Mouse (Mus musculus) spleen, adult 2 months (tissue): ENCODE measurements around the gene Ssx2ip. TPM values are rescaled to one million over a fixed set of nuclear protein-coding genes. Genes with fewer than 3 reads are reported as not detected.

Experiments used
- DNase-seq, 2 experiments: peaks; one replicate each; pipeline versions ENCODE4 v3.0.0 to v3.0.0-alpha.2; 2012 to 2021; ENCODE audit warnings: low spot score in 2 of 2, low read depth in 1 of 2
- H3K27ac ChIP-seq: fragments of 200-500 bp; 2 replicates; pipeline ENCODE4 v1.5.1; 2012; ENCODE audit warnings: low read length, inconsistent platforms; ENCODE audit not compliant: insufficient read depth
- H3K27me3 ChIP-seq: fragments of 200-500 bp; 2 replicates; pipeline ENCODE4 v1.6.1; 2012; ENCODE audit warnings: mild to moderate bottlenecking, moderate library complexity, low read length, inconsistent platforms; ENCODE audit not compliant: control insufficient read depth, insufficient read depth
- H3K36me3 ChIP-seq: fragments of 200-500 bp; 2 replicates; pipeline ENCODE4 v1.6.1; 2012; ENCODE audit warnings: mild to moderate bottlenecking, low read length, inconsistent platforms; ENCODE audit not compliant: control insufficient read depth, insufficient read depth
- H3K4me1 ChIP-seq: fragments of 200-500 bp; 2 replicates; pipeline ENCODE4 v1.6.1; 2011; ENCODE audit warnings: inconsistent platforms; ENCODE audit not compliant: control insufficient read depth, insufficient read depth, insufficient read length
- H3K4me3 ChIP-seq: fragments of 200-500 bp; 2 replicates; pipeline ENCODE4 v1.5.1; 2011; ENCODE audit warnings: mild to moderate bottlenecking, inconsistent platforms; ENCODE audit not compliant: insufficient read depth, insufficient read length; ENCODE audit errors: extremely low read depth
- CTCF ChIP-seq: fragments of 200-500 bp; IDR thresholded peaks from 2 replicates; pipeline ENCODE4 v1.5.1; 2011; ENCODE audit warnings: mild to moderate bottlenecking, inconsistent platforms; ENCODE audit not compliant: insufficient read depth, insufficient read length, insufficient replicate concordance; ENCODE audit errors: extremely low read depth
- POLR2A ChIP-seq: fragments of 200-500 bp; IDR thresholded peaks from 2 replicates; pipeline ENCODE4 v1.6.1; 2011; ENCODE audit warnings: low read depth, low read length, inconsistent platforms
- WGBS: fragments of 180-500 bp; shearing (Covaris S2); methylation state at CpG from one replicate; pipeline ENCODE4 v1.1.7; 2018; 5-methylcytosine and 5-hydroxymethylcytosine counted together
- polyA plus RNA-seq: library from polyadenylated mRNA; depleted of rRNA; stranded (reverse); fragments of >200 nt; gene quantifications from 2 replicates; pipeline ENCODE4 v1.2.3, GENCODE M21; 2012

Gene Ssx2ip
- polyA plus RNA-seq, 1 experiment = 1.6 TPM

- no peak for TF ChIP-seq CTCF
- TF ChIP-seq POLR2A = no peak
- DNase-seq = no peak
- Histone ChIP-seq H3K4me1 (no peaks in the 10 kb centered on the region), H3K4me3 (no peak overlapping the region), H3K27ac (no peak overlapping the region), H3K36me3 (no peaks in the 10 kb centered on the region), H3K27me3 (no peaks in the 10 kb centered on the region)
- 87% methylated on average over 3 of the region's 3 CpGs for WGBS
Observed at GRCm38 (mm10) chr3:146386800-146387199, 17.6 kb upstream of the Ssx2ip start.

GRCm38 (mm10) chr3:146392656-146393321, 11.7 kb upstream of the Ssx2ip start:
- Histone ChIP-seq H3K4me3 (no peak overlapping the region), H3K36me3 (no peaks in the 10 kb centered on the region), H3K27ac (no peak overlapping the region), H3K27me3 (no peaks in the 10 kb centered on the region), H3K4me1 (no peaks in the 10 kb centered on the region)
- WGBS = 85% methylated on average over 19 of the region's 19 CpGs
- DNase-seq = no peak
- TF ChIP-seq CTCF (no peak), POLR2A (no peak)

- Histone ChIP-seq H3K4me3 (no peak overlapping the region), H3K27me3 (no peaks in the 10 kb centered on the region), H3K4me1 (no peaks in the 10 kb centered on the region), H3K36me3 (no peaks in the 10 kb centered on the region), H3K27ac (no peak overlapping the region)
- TF ChIP-seq POLR2A (no peak), CTCF (no peak)
- WGBS = 30% methylated on average over 7 of the region's 7 CpGs
- no peak for DNase-seq
Observed at GRCm38 (mm10) chr3:146393641-146394100, 10.8 kb upstream of the Ssx2ip start.

- WGBS = 88% methylated on average over 6 of the region's 6 CpGs
Observed at GRCm38 (mm10) chr3:146396256-146396655, 8.2 kb upstream of the Ssx2ip start.

GRCm38 (mm10) chr3:146396934-146397333, 7.5 kb upstream of the Ssx2ip start:
- no peak for TF ChIP-seq POLR2A
- no peak for TF ChIP-seq CTCF
- WGBS = 88% methylated on average over 1 of the region's 1 CpGs
- no peak overlapping the region for H3K27ac ChIP-seq
- no peaks in the 10 kb centered on the region for H3K36me3 ChIP-seq
- no peaks in the 10 kb centered on the region for H3K27me3 ChIP-seq
- no peak for DNase-seq
- no peak overlapping the region for H3K4me3 ChIP-seq
- no peaks in the 10 kb centered on the region for H3K4me1 ChIP-seq

More at GRCm38 (mm10) chr3:146396256-146396655, 8.2 kb upstream of the Ssx2ip start:
- TF ChIP-seq POLR2A = no peak
- TF ChIP-seq CTCF = no peak
- H3K27me3 ChIP-seq = no peaks in the 10 kb centered on the region
- H3K4me1 ChIP-seq = no peaks in the 10 kb centered on the region
- H3K4me3 ChIP-seq = no peak overlapping the region
- no peak overlapping the region for H3K27ac ChIP-seq
- no peaks in the 10 kb centered on the region for H3K36me3 ChIP-seq
- DNase-seq = no peak

GRCm38 (mm10) chr3:146397847-146398246, 6.6 kb upstream of the Ssx2ip start:
- no peak for DNase-seq
- Histone ChIP-seq H3K4me3 (no peak overlapping the region), H3K27ac (no peak overlapping the region), H3K4me1 (no peaks in the 10 kb centered on the region), H3K27me3 (no peaks in the 10 kb centered on the region), H3K36me3 (no peaks in the 10 kb centered on the region)
- TF ChIP-seq CTCF = no peak
- no peak for TF ChIP-seq POLR2A
- WGBS = 94% methylated on average over 4 of the region's 4 CpGs

GRCm38 (mm10) chr3:146399203-146399602, 5.2 kb upstream of the Ssx2ip start:
- Histone ChIP-seq H3K4me3 (no peak overlapping the region), H3K36me3 (no peaks in the 10 kb centered on the region), H3K4me1 (no peaks in the 10 kb centered on the region), H3K27ac (no peak overlapping the region), H3K27me3 (no peaks in the 10 kb centered on the region)
- TF ChIP-seq POLR2A (no peak), CTCF (no peak)
- DNase-seq = no peak
- 88% methylated on average over 5 of the region's 5 CpGs for WGBS
